Mouse (Mus musculus) testis, adult 2 months (tissue): ENCODE results near the gene Gm11114.

Experiments used
- CTCF ChIP-seq: fragments of 200-500 bp; IDR thresholded peaks from 2 replicates; pipeline ENCODE4 v1.5.1; 2012; ENCODE audit warnings: low read depth, mild to moderate bottlenecking, inconsistent platforms, low read length, moderate library complexity; ENCODE audit not compliant: control insufficient read depth, insufficient read depth, insufficient replicate concordance
- POLR2A ChIP-seq: fragments of 200-500 bp; IDR thresholded peaks from 2 replicates; pipeline ENCODE4 v1.6.1; 2012; ENCODE audit warnings: low read depth, mild to moderate bottlenecking, inconsistent platforms, low read length, moderate library complexity; ENCODE audit not compliant: control insufficient read depth

GRCm38 (mm10) chr9:85331521-85331920 is 18.9 kb downstream of the Gm11114 start:
- no peak for TF ChIP-seq CTCF
- TF ChIP-seq POLR2A, result no peak
